Mouse (Mus musculus) frontal cortex, adult 2 months (tissue): ENCODE measurements around the gene Zranb1. TPM values are rescaled to one million over a fixed set of nuclear protein-coding genes. Genes with fewer than 3 reads are reported as not detected.

ENCODE experiments used
- DNase-seq, 2 experiments: peaks; one replicate each; pipeline ENCODE4 v3.0.0; 2022; ENCODE audit warnings: low spot score in 1 of 2; ENCODE audit errors: extremely low spot score in 1 of 2
- polyA plus RNA-seq: library from polyadenylated mRNA; depleted of rRNA; stranded (reverse); fragments of >200 nt; gene quantifications from 2 replicates; pipeline ENCODE4 v1.2.3, GENCODE M21; 2012; rRNA removed

Gene Zranb1
- polyA plus RNA-seq, 1 experiment = 29.0 TPM

DNA sequence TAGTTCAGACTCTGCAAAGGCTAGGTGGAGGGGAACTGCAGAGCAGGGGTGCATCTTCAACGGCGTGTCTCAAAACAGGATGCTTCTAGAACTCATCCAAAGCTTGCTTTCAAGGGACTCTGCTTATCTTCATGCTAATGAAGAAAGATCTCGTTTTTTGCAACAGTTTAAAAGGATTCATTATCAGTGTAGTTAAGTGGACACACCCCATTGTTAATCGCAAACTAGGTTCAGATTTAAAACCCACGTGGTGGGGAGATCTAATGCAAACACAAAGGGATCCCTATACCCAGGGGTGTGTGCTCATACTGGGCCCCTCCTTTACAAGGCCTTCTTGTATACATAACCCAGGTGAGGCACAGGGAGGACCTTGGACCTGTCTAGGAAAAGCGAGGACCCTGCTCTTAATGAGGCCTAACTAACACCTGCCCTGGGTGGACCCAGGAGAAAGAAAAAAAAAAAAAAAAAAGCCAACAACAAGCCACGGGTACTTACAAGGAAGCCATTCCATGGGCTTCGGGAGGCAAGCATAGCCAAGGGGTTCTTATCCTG, 98.6 kb downstream of the Zranb1 start:
- no peak for DNase-seq

DNA sequence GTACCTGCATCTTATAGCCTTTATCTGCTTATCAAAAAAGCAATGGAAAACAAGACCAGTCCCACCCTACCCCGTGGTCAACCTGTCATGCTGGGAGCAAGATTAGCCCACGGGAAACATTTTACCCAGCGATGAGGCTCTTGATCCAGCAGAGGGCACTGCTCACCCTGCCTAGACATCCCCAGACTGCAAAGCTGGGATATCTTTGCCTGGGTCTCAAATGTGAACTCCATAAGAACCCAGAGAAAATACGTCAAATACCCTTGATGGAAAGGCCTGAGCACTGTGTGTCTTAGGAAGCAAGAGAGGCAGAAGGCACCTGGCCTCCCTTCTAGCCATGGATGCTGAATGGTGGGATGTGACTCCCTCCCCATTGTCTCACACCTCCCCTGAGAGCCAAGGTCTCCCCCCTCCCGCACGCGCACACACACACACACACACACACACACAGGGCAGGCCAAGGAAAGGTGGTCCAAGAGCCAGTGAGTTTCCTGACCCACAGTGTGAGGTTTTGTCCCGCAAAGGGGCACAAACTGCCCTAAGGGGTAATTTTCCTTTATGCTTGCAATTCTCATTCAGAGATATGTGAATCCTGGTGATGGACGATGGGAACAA, 101.8 kb downstream of the Zranb1 start:
- DNase-seq = peak in 1 of 2 experiments; percentile 83

DNA sequence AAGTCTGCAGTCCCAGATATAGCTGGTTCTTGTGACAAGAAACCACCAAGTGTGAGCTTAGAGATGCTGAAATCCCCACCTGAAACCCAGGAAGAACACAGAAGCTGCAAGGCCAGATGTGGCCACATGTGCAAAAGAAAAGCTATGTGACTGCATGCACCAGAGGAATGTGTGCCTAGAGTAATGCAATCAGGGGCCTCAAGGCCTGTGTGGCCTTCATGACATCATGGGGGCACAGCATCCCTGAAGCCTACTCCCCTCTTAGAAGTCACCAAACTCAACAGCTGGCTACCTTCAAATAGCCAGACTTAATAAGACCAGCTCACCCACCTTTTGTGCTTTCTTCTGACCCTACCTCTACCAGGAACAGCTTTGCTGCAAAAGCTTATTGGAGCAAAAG, 105.0 kb downstream of the Zranb1 start:
- no peak for DNase-seq

Other genes with a start within 250 kb of the Zranb1 start
- 14.7 and 18.2 TPM in 2 replicates for gene Fam53b, start 117.3 kb upstream of the Zranb1 start, polyA plus RNA-seq
- 45.1 and 49.4 TPM in 2 replicates for gene Eef1akmt2, start 78.5 kb upstream of the Zranb1 start, polyA plus RNA-seq
- gene Abraxas2, start 71.9 kb upstream of the Zranb1 start, polyA plus RNA-seq = 22.9 and 24.2 TPM in 2 replicates
- 63.2 and 69.6 TPM in 2 replicates for gene Fgfr2, start 192.2 kb downstream of the Zranb1 start, polyA plus RNA-seq
- gene Ctbp2, start 193.2 kb downstream of the Zranb1 start, polyA plus RNA-seq = 59.6 and 59.8 TPM in 2 replicates